Mouse (Mus musculus) left cerebral cortex, adult 6 months (tissue): ENCODE results near the gene Blmh. TPM values are rescaled to one million over a fixed set of nuclear protein-coding genes. Genes with fewer than 3 reads are reported as not detected.

ENCODE experiments used
- long read RNA-seq, 2 experiments: library from polyadenylated mRNA; unstranded; transcript quantifications; one replicate each; pipeline ENCODE4 v2.0.0; 2019 to 2020
- polyA plus RNA-seq: library from polyadenylated mRNA; unstranded; fragments of <200 nt; fragmentation: Nextera tagmentation; gene quantifications from 2 replicates; pipeline ENCODE4 v1.2.3, GENCODE M21; 2021

Gene Blmh
- polyA plus RNA-seq = 49.7 and 70.4 TPM in 2 replicates
- long read RNA-seq, experiment 1, transcript Blmh-208 (2 exons, 682 nt) = minor isoform, 6 of 606 reads
- long read RNA-seq, experiment 1, transcript Blmh-201 (12 exons, 2,497 nt) = major isoform, 564 of 606 reads
- long read RNA-seq, experiment 1, partial matches to known transcripts = 16 of 606 reads
- long read RNA-seq, experiment 1, other reads (novel, unspliced or antisense) = 20 of 606 reads
- long read RNA-seq, experiment 2, transcript Blmh-201 (12 exons, 2,497 nt) = major isoform, 87 of 122 reads
- long read RNA-seq, experiment 2, partial matches to known transcripts = 30 of 122 reads
- long read RNA-seq, experiment 2, other reads (novel, unspliced or antisense) = 5 of 122 reads

GRCm38 (mm10) chr11:76924759-76925236 is at the start of gene Blmh:
Gene Blmh (plus strand): TSS chr11:76924809.

DNA sequence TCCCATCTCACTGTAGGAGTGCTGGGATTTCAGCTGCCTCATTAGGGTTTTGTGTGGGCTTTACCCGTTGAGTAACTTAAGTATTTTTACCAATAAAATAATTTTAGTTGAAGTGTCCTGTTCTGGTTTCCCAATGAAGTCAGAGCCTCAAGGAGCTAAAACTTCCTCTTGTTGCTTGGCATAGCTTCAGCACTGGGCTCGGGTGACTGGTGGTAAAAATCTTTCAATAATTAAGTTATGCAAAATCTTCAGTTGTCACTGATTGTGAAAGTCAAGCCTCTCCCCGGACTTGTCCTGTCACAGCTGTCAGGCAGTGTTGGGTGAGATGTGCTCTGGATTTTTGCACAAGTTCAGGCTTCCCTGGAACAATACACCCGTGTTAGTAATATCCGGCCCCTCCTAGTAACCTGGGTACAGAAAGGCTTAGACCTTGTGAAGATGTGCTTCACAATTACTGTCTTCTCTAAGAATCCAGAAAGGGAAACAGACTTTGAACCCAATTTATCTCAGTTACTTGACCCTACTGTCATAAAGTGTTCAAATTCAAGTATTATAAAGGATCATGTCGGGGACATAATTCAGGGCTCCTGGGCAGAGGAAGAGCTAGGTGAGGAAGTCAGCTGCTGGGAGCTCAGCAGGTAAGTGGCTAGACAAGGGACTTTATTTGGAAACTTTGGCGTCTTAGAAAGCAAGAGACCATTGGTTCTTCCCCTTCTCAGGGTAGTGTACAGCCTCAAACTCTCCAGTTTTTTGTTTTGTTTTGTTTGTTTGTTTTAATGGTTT is 22.8 kb upstream of the Blmh start, which contains the start of gene Tmigd1:
TSS of gene Tmigd1 (plus strand) at position 581 of the 783 bp plus-strand sequence.

DNA sequence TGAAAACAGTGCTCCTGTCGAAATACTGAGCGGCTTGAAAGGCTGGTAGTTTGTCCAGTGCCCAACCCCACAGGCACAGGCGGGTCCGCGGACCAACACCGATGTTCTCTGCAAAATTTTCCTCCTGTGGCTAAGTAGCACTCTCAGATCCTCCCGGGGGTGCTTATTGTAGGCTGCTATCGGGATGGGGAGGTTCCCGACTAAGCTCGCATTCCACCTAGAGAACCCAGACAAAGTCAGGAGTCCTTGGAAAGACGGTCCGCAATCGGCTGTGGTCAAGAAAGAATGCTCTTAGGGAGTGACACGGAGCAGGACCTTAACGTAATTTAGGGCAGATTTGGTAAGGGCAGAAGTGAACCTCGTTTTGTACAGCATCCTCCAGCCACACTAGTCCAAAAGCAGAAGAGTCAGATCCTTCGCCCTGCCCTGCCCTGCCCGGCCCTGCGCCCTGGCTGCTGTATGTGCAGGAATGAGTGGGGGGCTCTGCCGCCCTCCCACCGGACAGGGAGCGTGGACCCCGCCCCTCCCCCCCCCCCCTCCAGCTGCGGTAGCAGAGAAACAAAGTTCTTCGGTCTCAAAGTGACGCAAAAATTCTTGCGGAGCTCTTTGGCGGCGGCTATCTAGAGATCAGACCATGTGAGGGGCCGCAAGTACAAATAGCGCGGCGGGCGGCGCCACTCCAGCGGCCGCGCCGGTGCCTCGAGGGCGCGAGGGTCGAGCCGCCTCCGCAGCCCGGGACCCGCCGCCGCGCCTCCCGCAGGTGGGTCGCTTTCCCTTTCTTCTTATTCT is 73.5 kb downstream of the Blmh start, which contains the start of gene Slc6a4:
TSS of gene Slc6a4 (plus strand) at position 688 of the 789 bp plus-strand sequence.

Other genes starting within 250 kb of the Blmh start
- 0.69 TPM in 2 replicates for gene Trarg1, start 245.0 kb upstream of the Blmh start, polyA plus RNA-seq
- 14.7 and 26.9 TPM in 2 replicates for gene Gosr1, start 161.2 kb upstream of the Blmh start, polyA plus RNA-seq
- gene Cpd, start 77.8 kb upstream of the Blmh start, polyA plus RNA-seq = 6.3 and 10.1 TPM in 2 replicates
- gene Tmigd1, start 22.6 kb upstream of the Blmh start, polyA plus RNA-seq = not detected in 2 replicates
- 0.10 TPM in 1 of 2 replicates, not detected in the other for gene Slc6a4, start 73.8 kb downstream of the Blmh start, polyA plus RNA-seq
- 60.9 and 68.1 TPM in 2 replicates for gene Nsrp1, start 153.6 kb downstream of the Blmh start, polyA plus RNA-seq